In genomic region chr4:53232436-53232835, GRCm38 (mm10) we compare ENCODE assay signal across 13 mouse cellular contexts.
"Had no signal": no experiment of that assay in that cellular context is flagged by ENCODE, and none has a peak within 500 bp of the region (broad histone marks: within the 10 kb centered on the region; RNA-seq: fewer than 3 reads in every experiment).

No protein-coding gene starts in this region.

- H3K36me3 ChIP-seq: limb, embryonic 15.5 days; liver, embryonic 12.5 days; midbrain, embryonic 12.5 days; neural tube, embryonic 13.5 days; stomach, embryonic 15.5 days had no signal

- H3K4me1 ChIP-seq: liver, embryonic 12.5 days; stomach, embryonic 15.5 days had no signal

- H3K27ac ChIP-seq: left cerebral cortex, adult 2 months; limb, embryonic 15.5 days; liver, embryonic 12.5 days; midbrain, embryonic 12.5 days; neural tube, embryonic 13.5 days; stomach, embryonic 15.5 days had no signal

- DNase-seq: kidney, postnatal 14 days; lung, embryonic 14.5 days; lung, postnatal 10 days; retina, postnatal 1 day; right cerebral cortex, postnatal 14 days; thymus, postnatal 36 days had no signal

- H3K9me3 ChIP-seq: limb, embryonic 15.5 days; liver, embryonic 12.5 days; midbrain, embryonic 12.5 days; neural tube, embryonic 13.5 days; stomach, embryonic 15.5 days had no signal

- H3K27me3 ChIP-seq: limb, embryonic 15.5 days; liver, embryonic 12.5 days; midbrain, embryonic 12.5 days; neural tube, embryonic 13.5 days; stomach, embryonic 15.5 days had no signal

- H3K4me2 ChIP-seq: limb, embryonic 15.5 days; liver, embryonic 12.5 days; lung, embryonic 14.5 days; midbrain, embryonic 12.5 days; neural tube, embryonic 13.5 days; stomach, embryonic 15.5 days had no signal

- H3K9ac ChIP-seq: limb, embryonic 15.5 days; liver, embryonic 12.5 days; lung, embryonic 14.5 days; midbrain, embryonic 12.5 days; neural tube, embryonic 13.5 days; stomach, embryonic 15.5 days had no signal

- H3K4me3 ChIP-seq: left cerebral cortex, adult 2 months; limb, embryonic 15.5 days; liver, embryonic 12.5 days; midbrain, embryonic 12.5 days; neural tube, embryonic 13.5 days; stomach, embryonic 15.5 days had no signal

- ATAC-seq: liver, embryonic 12.5 days; midbrain, embryonic 16.5 days had no signal
